Mouse (Mus musculus): ENCODE data around the gene Tmem132d. TPM values are rescaled to one million over a fixed set of nuclear protein-coding genes. Genes with fewer than 3 reads are reported as not detected.

Gene Tmem132d
- polyA plus RNA-seq, 1 experiment from 2014 or later = 0.90 TPM

DNA sequence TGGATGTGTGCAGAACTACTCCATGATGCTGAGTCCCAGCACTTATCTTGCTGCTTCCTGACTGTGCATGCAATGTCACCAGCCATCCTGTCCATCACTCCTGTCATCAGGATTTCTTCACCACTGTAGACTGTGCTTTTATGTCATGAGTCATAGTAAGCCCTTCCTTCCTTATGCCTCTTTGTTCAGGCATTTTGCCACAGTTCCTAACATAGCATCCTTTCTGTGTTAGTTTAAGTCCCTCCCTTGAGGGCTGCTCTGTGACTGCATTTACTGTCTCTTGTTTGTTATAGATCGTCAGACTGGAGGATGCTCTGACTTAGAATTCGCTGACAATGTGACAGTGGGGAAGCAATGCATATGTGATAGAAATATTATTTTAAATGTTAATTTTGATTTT is 573.2 kb downstream of the Tmem132d start:
- no peaks in the 10 kb centered on the region for H3K4me1 ChIP-seq (ENCODE audit: control insufficient read depth, insufficient read depth, low read length)
- ATAC-seq (ENCODE audit: low read depth) (no peak), DNase-seq (ENCODE audit: low spot score) (no peak)
- no peaks in the 10 kb centered on the region for H3K27me3 ChIP-seq (replicated peaks; ENCODE audit: control insufficient read depth, insufficient read depth, low read length)
- H3K27ac ChIP-seq (replicated peaks; ENCODE audit: low read depth, low read length) = no peak overlapping the region
- H3K4me2 ChIP-seq (ENCODE audit: low read depth, low read length) = no peak overlapping the region
- WGBS = 62% methylated on average over 2 of the region's 2 CpGs
- H3K36me3 ChIP-seq (ENCODE audit: control insufficient read depth, insufficient read depth, low read length) = no peaks in the 10 kb centered on the region
- no peak overlapping the region for H3K9ac ChIP-seq (ENCODE audit: low read depth, low read length)
- H3K4me3 ChIP-seq (ENCODE audit: low read depth, low read length) = no peak overlapping the region
- no peaks in the 10 kb centered on the region for H3K9me3 ChIP-seq (ENCODE audit: control insufficient read depth, low read length)

DNA sequence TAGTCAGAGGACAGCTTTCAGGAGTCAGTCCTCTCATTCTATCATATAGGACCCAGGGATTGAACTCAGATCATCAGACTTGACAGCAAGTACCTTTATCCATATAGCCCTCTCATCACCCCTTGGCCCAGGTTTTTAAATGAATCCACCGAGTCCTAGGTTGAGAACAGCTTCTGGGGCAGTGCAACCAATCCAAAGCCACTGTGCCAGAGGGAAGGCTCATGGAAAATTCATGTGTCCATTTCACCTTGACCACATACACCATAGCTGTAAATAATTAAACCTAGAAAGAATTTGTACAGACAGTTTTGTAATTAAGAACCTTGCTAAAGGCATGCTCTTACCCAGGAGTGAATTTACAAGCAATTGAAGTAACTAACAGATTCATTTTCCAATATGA is 580.6 kb downstream of the Tmem132d start:
- no peak overlapping the region for H3K4me2 ChIP-seq (ENCODE audit: low read depth, low read length)
- ATAC-seq (ENCODE audit: low read depth) (no peak), DNase-seq (ENCODE audit: low spot score) (no peak)
- no peaks in the 10 kb centered on the region for H3K36me3 ChIP-seq (ENCODE audit: control insufficient read depth, insufficient read depth, low read length)
- 87% methylated on average over 1 of the region's 1 CpGs for WGBS
- H3K27me3 ChIP-seq (replicated peaks; ENCODE audit: control insufficient read depth, insufficient read depth, low read length) = no peaks in the 10 kb centered on the region
- no peak overlapping the region for H3K27ac ChIP-seq (replicated peaks; ENCODE audit: low read depth, low read length)
- H3K4me1 ChIP-seq (ENCODE audit: control insufficient read depth, insufficient read depth, low read length) = no peaks in the 10 kb centered on the region
- no peaks in the 10 kb centered on the region for H3K9me3 ChIP-seq (ENCODE audit: control insufficient read depth, low read length)
- H3K9ac ChIP-seq (ENCODE audit: low read depth, low read length) = no peak overlapping the region
- no peak overlapping the region for H3K4me3 ChIP-seq (ENCODE audit: low read depth, low read length)

DNA sequence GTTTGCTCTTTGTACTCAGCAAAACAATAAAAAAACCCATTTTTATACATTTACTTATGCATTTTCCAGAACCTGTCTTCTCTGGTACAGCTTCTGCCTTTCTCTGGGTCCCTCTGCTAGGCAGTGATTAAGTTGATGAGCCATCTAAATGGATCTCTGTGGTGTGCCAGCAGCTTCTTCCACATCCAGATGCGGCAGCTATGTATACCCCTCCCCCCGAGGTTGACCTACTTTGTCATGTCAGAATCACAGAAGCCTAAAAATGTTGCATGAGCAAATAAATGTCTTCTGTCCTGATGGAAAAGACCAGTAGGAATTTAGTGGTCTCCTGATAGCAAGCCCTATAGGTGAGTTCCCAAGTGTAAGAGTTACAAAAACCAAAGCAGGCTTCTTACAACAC is 601.1 kb downstream of the Tmem132d start:
- DNase-seq (ENCODE audit: low spot score) (no peak), ATAC-seq (ENCODE audit: low read depth) (no peak)
- WGBS = 79% methylated on average over 2 of the region's 2 CpGs
- H3K4me1 ChIP-seq (ENCODE audit: control insufficient read depth, insufficient read depth, low read length) = no peaks in the 10 kb centered on the region
- no peaks in the 10 kb centered on the region for H3K36me3 ChIP-seq (ENCODE audit: control insufficient read depth, insufficient read depth, low read length)
- no peaks in the 10 kb centered on the region for H3K27me3 ChIP-seq (replicated peaks; ENCODE audit: control insufficient read depth, insufficient read depth, low read length)
- H3K4me3 ChIP-seq (ENCODE audit: low read depth, low read length) = no peak overlapping the region
- H3K4me2 ChIP-seq (ENCODE audit: low read depth, low read length) = no peak overlapping the region
- H3K27ac ChIP-seq (replicated peaks; ENCODE audit: low read depth, low read length) = no peak overlapping the region
- H3K9me3 ChIP-seq (ENCODE audit: control insufficient read depth, low read length) = no peaks in the 10 kb centered on the region
- no peak overlapping the region for H3K9ac ChIP-seq (ENCODE audit: low read depth, low read length)

DNA sequence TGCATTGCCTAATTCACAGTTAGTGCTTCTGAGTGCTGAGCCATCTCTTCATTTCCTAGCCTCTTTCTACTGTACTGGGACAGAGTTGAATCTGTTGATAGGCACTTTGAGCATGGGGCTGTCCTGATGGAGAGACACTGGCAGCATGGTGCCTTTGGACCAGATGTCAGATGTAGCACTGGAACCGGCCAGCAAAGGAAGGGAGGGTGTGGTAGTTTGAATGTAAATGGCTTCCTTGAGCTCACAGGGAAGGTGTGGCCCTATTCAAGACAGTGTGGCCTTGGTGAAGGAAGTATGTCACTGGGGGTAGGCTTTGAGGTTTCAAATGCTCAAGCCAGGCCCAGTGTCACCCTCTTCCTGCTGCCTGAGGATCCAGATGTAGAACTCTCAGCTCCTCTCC is 602.0 kb downstream of the Tmem132d start:
- no peak for DNase-seq (ENCODE audit: low spot score)
- H3K9ac ChIP-seq (ENCODE audit: low read depth, low read length) = no peak overlapping the region
- no peaks in the 10 kb centered on the region for H3K4me1 ChIP-seq (ENCODE audit: control insufficient read depth, insufficient read depth, low read length)
- H3K36me3 ChIP-seq (ENCODE audit: control insufficient read depth, insufficient read depth, low read length) = no peaks in the 10 kb centered on the region
- H3K4me2 ChIP-seq (ENCODE audit: low read depth, low read length) = no peak overlapping the region
- H3K27me3 ChIP-seq (replicated peaks; ENCODE audit: control insufficient read depth, insufficient read depth, low read length) = no peaks in the 10 kb centered on the region
- H3K4me3 ChIP-seq (ENCODE audit: low read depth, low read length) = no peak overlapping the region
- ATAC-seq (ENCODE audit: low read depth) = no peak
- H3K9me3 ChIP-seq (ENCODE audit: control insufficient read depth, low read length) = no peaks in the 10 kb centered on the region
- 81% methylated on average over 1 of the region's 1 CpGs for WGBS
- H3K27ac ChIP-seq (replicated peaks; ENCODE audit: low read depth, low read length) = no peak overlapping the region

DNA sequence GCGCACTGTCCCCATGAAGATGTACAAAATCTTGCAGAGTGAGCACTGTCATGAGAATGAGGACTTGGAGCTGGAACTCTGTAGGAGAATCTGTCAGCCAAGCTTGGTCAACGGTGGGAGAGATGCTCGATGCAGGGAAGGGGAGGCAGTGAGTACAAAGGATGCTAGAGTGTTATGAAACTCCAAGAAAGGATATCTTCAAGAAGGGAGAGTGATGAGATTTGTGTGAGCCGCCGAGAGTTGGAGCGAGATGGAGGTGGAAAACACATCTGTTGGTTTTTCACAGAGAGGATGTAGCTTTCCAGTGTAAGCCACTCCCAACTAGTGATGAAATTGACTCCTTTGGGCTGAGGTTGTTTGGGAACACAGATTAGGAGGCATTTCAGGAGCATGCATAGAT is 604.1 kb downstream of the Tmem132d start:
- no peak overlapping the region for H3K4me2 ChIP-seq (ENCODE audit: low read depth, low read length)
- H3K4me1 ChIP-seq (ENCODE audit: control insufficient read depth, insufficient read depth, low read length) = no peaks in the 10 kb centered on the region
- no peak overlapping the region for H3K4me3 ChIP-seq (ENCODE audit: low read depth, low read length)
- no peaks in the 10 kb centered on the region for H3K27me3 ChIP-seq (replicated peaks; ENCODE audit: control insufficient read depth, insufficient read depth, low read length)
- H3K9ac ChIP-seq (ENCODE audit: low read depth, low read length) = no peak overlapping the region
- 0 out of 2 replicates have a peak, but pooled peaks cover 1% of the 10 kb centered on the region for H3K9me3 ChIP-seq (ENCODE audit: control insufficient read depth, low read length)
- WGBS = 89% methylated on average over 6 of the region's 6 CpGs
- no peaks in the 10 kb centered on the region for H3K36me3 ChIP-seq (ENCODE audit: control insufficient read depth, insufficient read depth, low read length)
- no peak for ATAC-seq (ENCODE audit: low read depth)
- no peak overlapping the region for H3K27ac ChIP-seq (replicated peaks; ENCODE audit: low read depth, low read length)
- no peak for DNase-seq (ENCODE audit: low spot score)

DNA sequence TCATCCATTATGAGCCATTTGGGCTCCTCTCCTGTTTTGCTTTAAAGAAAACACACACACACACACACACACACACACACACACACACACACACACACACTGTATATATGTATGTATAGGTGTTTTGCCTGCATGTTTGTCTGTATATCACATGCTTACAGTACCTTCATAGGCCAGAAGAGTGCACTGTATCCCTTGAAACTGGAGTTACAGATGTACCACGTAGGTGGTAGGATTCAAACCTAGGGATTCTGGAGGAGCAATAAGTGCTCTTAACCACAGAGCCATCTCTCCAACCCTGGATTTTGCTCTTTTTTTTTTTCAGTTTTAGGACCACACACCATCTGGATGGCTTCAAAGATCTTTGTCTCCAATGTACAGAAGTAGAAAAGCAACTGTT is 610.9 kb downstream of the Tmem132d start:
- H3K4me1 ChIP-seq (ENCODE audit: control insufficient read depth, insufficient read depth, low read length) = no peaks in the 10 kb centered on the region
- DNase-seq (ENCODE audit: low spot score) (no peak), ATAC-seq (ENCODE audit: low read depth) (no peak)
- H3K4me2 ChIP-seq (ENCODE audit: low read depth, low read length) = no peak overlapping the region
- H3K27me3 ChIP-seq (replicated peaks; ENCODE audit: control insufficient read depth, insufficient read depth, low read length) = no peaks in the 10 kb centered on the region
- H3K9ac ChIP-seq (ENCODE audit: low read depth, low read length) = no peak overlapping the region
- H3K36me3 ChIP-seq (ENCODE audit: control insufficient read depth, insufficient read depth, low read length) = no peaks in the 10 kb centered on the region
- H3K9me3 ChIP-seq (ENCODE audit: control insufficient read depth, low read length) = peaks cover 12% of the 10 kb centered on the region
- no peak overlapping the region for H3K27ac ChIP-seq (replicated peaks; ENCODE audit: low read depth, low read length)
- H3K4me3 ChIP-seq (ENCODE audit: low read depth, low read length) = no peak overlapping the region
- 6% methylated on average over 1 of the region's 1 CpGs for WGBS

DNA sequence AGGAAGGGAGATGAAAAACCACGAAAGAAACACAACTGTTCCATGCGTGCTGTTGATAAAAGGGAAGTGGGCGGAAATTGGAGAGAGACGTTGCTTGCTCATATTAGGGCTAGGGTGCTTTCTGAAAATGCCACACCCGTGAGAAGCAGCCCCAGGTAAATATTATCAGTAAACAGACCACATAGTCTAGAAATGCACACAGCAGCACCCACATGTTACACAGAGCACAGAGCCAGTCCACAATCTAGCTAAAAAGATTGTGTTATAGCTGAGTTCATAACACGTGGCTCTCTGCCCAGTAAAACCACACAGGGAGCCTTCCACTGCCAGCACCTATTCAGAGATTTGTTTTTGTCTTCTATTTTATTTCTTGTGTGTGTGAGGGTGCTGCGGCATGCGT is 617.6 kb downstream of the Tmem132d start:
- Histone ChIP-seq H3K4me2 (ENCODE audit: low read depth, low read length) (no peak overlapping the region), H3K36me3 (ENCODE audit: control insufficient read depth, insufficient read depth, low read length) (no peaks in the 10 kb centered on the region), H3K9ac (ENCODE audit: low read depth, low read length) (no peak overlapping the region), H3K9me3 (ENCODE audit: control insufficient read depth, low read length) (no peaks in the 10 kb centered on the region), H3K4me1 (ENCODE audit: control insufficient read depth, insufficient read depth, low read length) (no peaks in the 10 kb centered on the region), H3K4me3 (ENCODE audit: low read depth, low read length) (no peak overlapping the region), H3K27ac (replicated peaks; ENCODE audit: low read depth, low read length) (no peak overlapping the region), H3K27me3 (replicated peaks; ENCODE audit: control insufficient read depth, insufficient read depth, low read length) (no peaks in the 10 kb centered on the region)
- ATAC-seq (ENCODE audit: low read depth) (no peak), DNase-seq (ENCODE audit: low spot score) (peak; percentile 3)
- 70% methylated on average over 8 of the region's 8 CpGs for WGBS

DNA sequence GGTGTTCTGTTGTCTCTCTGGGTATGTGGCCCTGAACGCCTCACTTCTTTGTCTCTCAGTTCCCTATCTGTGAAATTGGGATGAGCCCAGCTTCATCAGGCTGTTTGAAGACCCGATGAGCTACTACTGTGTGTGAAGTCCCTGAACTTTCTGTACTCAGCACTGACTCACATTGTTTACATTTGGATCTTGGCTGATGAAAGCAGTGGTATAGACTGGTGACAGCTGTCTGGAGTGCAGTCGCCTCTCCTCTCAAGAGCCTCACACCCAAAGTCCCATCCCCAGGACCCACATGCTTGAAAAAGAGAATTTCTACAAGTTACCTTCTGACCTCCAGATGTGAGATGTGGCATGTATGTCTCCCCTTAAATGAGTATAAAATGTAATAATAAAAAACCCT is 625.5 kb downstream of the Tmem132d start:
- Histone ChIP-seq H3K36me3 (ENCODE audit: control insufficient read depth, insufficient read depth, low read length) (no peaks in the 10 kb centered on the region), H3K27me3 (replicated peaks; ENCODE audit: control insufficient read depth, insufficient read depth, low read length) (no peaks in the 10 kb centered on the region), H3K9ac (ENCODE audit: low read depth, low read length) (no peak overlapping the region), H3K27ac (replicated peaks; ENCODE audit: low read depth, low read length) (no peak overlapping the region), H3K4me1 (ENCODE audit: control insufficient read depth, insufficient read depth, low read length) (no peaks in the 10 kb centered on the region), H3K4me3 (ENCODE audit: low read depth, low read length) (no peak overlapping the region), H3K9me3 (ENCODE audit: control insufficient read depth, low read length) (no peaks in the 10 kb centered on the region), H3K4me2 (ENCODE audit: low read depth, low read length) (no peak overlapping the region)
- 77% methylated on average over 3 of the region's 3 CpGs for WGBS
- no peak for ATAC-seq (ENCODE audit: low read depth)
- DNase-seq (ENCODE audit: low spot score) = no peak

DNA sequence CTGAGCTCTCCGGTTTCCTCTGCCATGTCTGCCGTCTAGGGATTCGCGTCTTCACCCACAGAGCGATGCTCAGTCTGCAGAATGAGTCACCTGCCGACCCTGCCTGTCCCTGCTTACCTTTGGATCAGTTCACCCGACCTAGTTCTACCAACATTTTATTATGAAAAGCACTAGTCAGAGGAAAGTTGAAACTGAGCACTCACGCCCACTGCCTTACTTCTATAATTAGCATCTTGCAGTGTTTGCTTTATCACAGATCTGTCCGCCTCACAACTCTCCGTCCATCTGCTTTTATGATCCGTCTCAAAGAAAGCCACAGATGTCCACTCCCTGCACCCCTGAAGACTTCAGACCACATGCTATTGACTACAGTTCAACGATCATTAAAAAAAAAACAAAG is 626.0 kb downstream of the Tmem132d start:
- H3K4me1 ChIP-seq (ENCODE audit: control insufficient read depth, insufficient read depth, low read length) = no peaks in the 10 kb centered on the region
- no peak overlapping the region for H3K4me3 ChIP-seq (ENCODE audit: low read depth, low read length)
- no peak for DNase-seq (ENCODE audit: low spot score)
- H3K9ac ChIP-seq (ENCODE audit: low read depth, low read length) = no peak overlapping the region
- no peaks in the 10 kb centered on the region for H3K9me3 ChIP-seq (ENCODE audit: control insufficient read depth, low read length)
- H3K36me3 ChIP-seq (ENCODE audit: control insufficient read depth, insufficient read depth, low read length) = no peaks in the 10 kb centered on the region
- no peak overlapping the region for H3K27ac ChIP-seq (replicated peaks; ENCODE audit: low read depth, low read length)
- no peak overlapping the region for H3K4me2 ChIP-seq (ENCODE audit: low read depth, low read length)
- no peak for ATAC-seq (ENCODE audit: low read depth)
- 78% methylated on average over 12 of the region's 12 CpGs for WGBS
- no peaks in the 10 kb centered on the region for H3K27me3 ChIP-seq (replicated peaks; ENCODE audit: control insufficient read depth, insufficient read depth, low read length)
